Mouse (Mus musculus) forebrain, embryonic 16.5 days (tissue): ENCODE results near the gene 1700001O22Rik. TPM values are rescaled to one million over a fixed set of nuclear protein-coding genes. Genes with fewer than 3 reads are reported as not detected.
A peak's percentile ranks its signal among the peaks of the same experiment; 100 is the strongest.

Experiments used
- ATAC-seq: fragments of 200-750 bp; cut with Nextera tagmentation; 2 replicates; pipeline ENCODE4 v1.8.0; 2017; ENCODE audit warnings: mild to moderate bottlenecking, moderate library complexity
- H3K27ac ChIP-seq: fragments of 300-500 bp; sonication (generic); 2 replicates; pipeline ENCODE4 v1.5.1; 2014; ENCODE audit warnings: low read length, control low read depth
- H3K27me3 ChIP-seq: fragments of 300-500 bp; sonication (generic); replicated peaks from 2 replicates; pipeline ENCODE4 v1.6.1; 2014; ENCODE audit warnings: low read length; ENCODE audit not compliant: control insufficient read depth, insufficient read depth
- H3K36me3 ChIP-seq: fragments of 300-500 bp; sonication (generic); 2 replicates; pipeline ENCODE4 v1.6.1; 2014; ENCODE audit not compliant: control insufficient read depth, insufficient read depth
- H3K4me1 ChIP-seq: fragments of 300-500 bp; sonication (generic); replicated peaks from 2 replicates; pipeline ENCODE4 v1.6.1; 2014; ENCODE audit warnings: low read length; ENCODE audit not compliant: control insufficient read depth, insufficient read depth
- H3K4me2 ChIP-seq: fragments of 300-500 bp; sonication (generic); 2 replicates; pipeline ENCODE4 v1.6.1; 2014; ENCODE audit warnings: mild to moderate bottlenecking, low read length, control low read depth
- H3K4me3 ChIP-seq: fragments of 300-500 bp; sonication (generic); replicated peaks from 2 replicates; pipeline ENCODE4 v1.5.1; 2014; ENCODE audit warnings: mild to moderate bottlenecking, low read length, control low read depth
- H3K9ac ChIP-seq: fragments of 300-500 bp; sonication (generic); replicated peaks from 2 replicates; pipeline ENCODE4 v1.6.1; 2014; ENCODE audit warnings: low read depth, low read length, control low read depth
- H3K9me3 ChIP-seq: fragments of 300-500 bp; sonication (generic); 2 replicates; pipeline ENCODE4 v1.6.1; 2016; ENCODE audit warnings: low read length; ENCODE audit not compliant: control insufficient read depth
- WGBS: fragments of 180-500 bp; shearing (Covaris S2); extraction: QIAGEN DNeasy Blood & Tissue Kit; methylation state at CpG from one replicate; pipeline ENCODE4 v1.1.7; 2014; 5-methylcytosine and 5-hydroxymethylcytosine counted together
- polyA plus RNA-seq: library from polyadenylated mRNA; unstranded; fragments of >200 nt; fragmentation: Nextera tagmentation; extraction: Ambion mirVana; gene quantifications from 2 replicates; pipeline ENCODE4 v1.2.1, GENCODE M21; 2015

The 1700001O22Rik gene
- polyA plus RNA-seq, 1 experiment from 2014 or later, result 2.1 TPM

DNA sequence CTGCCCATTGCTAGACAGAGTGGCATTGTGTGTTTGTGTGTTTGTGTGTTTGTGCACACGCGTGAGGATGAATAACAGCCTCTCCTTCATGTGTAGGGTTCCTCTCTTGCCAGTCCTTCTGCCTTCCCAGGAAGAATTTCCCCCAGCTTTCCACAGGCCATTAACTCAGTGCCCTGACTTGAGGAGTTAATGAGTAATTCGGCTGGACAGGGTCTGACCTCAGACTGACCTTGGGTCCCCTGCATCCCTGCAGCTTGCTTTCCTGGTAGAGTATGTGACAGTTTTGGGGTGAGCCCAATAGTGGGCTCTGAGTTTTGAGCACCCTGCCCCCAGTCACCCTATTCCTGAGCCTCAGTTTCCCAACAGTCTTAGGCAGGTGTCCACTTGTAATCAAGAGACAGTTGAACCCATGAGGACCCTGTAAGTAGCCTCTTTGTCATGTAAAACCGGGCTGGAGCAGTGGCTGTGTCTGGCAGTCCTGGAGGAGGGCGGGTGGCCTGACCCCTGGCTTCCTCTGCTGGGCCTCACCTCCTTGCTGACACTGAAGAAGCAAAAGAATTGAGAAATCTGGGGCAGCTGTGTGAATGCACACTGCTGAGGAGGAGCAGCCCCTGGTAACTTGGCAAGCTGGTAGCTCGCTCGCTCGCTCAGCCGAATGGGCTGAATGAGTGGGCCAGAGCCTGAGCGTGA is 43.5 kb downstream of the 1700001O22Rik start:
- Histone ChIP-seq H3K4me3 (no peak overlapping the region), H3K27ac (no peak overlapping the region), H3K27me3 (no peaks in the 10 kb centered on the region), H3K4me1 (peaks cover 13% of the 10 kb centered on the region), H3K9me3 (peaks cover 14% of the 10 kb centered on the region), H3K9ac (no peak overlapping the region), H3K36me3 (no peaks in the 10 kb centered on the region), H3K4me2 (no peak overlapping the region)
- no peak for ATAC-seq
- WGBS, result 45% methylated on average over 10 of the region's 10 CpGs

GRCm38 (mm10) chr2:30759442-30759841 is 44.0 kb downstream of the 1700001O22Rik start:
- Histone ChIP-seq H3K4me2 (no peak overlapping the region), H3K27ac (no peak overlapping the region), H3K9ac (no peak overlapping the region), H3K36me3 (no peaks in the 10 kb centered on the region), H3K4me3 (no peak overlapping the region), H3K27me3 (no peaks in the 10 kb centered on the region), H3K4me1 (peaks cover 13% of the 10 kb centered on the region), H3K9me3 (peaks cover 14% of the 10 kb centered on the region)
- 83% methylated on average over 4 of the region's 4 CpGs for WGBS
- ATAC-seq, result no peak

DNA sequence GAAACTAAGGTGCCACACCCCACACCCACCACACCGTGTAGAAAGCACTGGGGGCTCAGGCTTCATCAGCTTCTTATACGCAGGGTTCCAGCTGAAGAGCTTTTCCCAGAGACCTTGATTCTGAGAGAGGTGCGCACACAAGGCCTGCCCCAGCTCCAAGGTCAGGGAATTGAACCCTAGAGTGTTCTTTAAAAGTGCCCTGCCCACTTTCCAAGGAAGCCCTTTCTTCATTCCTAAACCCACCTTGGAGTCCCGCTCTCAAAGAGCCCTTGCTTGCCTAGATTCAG is 44.4 kb downstream of the 1700001O22Rik start:
- H3K4me2 ChIP-seq, result no peak overlapping the region
- no peak overlapping the region for H3K4me3 ChIP-seq
- peaks cover 13% of the 10 kb centered on the region for H3K4me1 ChIP-seq
- H3K27ac ChIP-seq, result 0 out of 2 replicates have a peak overlapping the region, but pooled peaks have one; percentile 20
- H3K9ac ChIP-seq, result no peak overlapping the region
- no peaks in the 10 kb centered on the region for H3K27me3 ChIP-seq
- WGBS, result 49% methylated on average over 4 of the region's 4 CpGs
- 0 out of 2 replicates have a peak, but pooled peaks have one; percentile 6 for ATAC-seq
- H3K9me3 ChIP-seq, result peaks cover 14% of the 10 kb centered on the region
- H3K36me3 ChIP-seq, result no peaks in the 10 kb centered on the region

- ATAC-seq, result peak; percentile 79
- Histone ChIP-seq H3K9me3 (peaks cover 14% of the 10 kb centered on the region), H3K4me2 (no peak overlapping the region), H3K36me3 (no peaks in the 10 kb centered on the region), H3K4me1 (peaks cover 13% of the 10 kb centered on the region), H3K27ac (peak overlapping the region; percentile 54), H3K9ac (0 out of 2 replicates have a peak overlapping the region, but pooled peaks have one; percentile 19), H3K4me3 (no peak overlapping the region), H3K27me3 (no peaks in the 10 kb centered on the region)
- WGBS, result 1% methylated on average over 17 of the region's 17 CpGs
Observed at GRCm38 (mm10) chr2:30758341-30759087, 44.9 kb downstream of the 1700001O22Rik start.

DNA sequence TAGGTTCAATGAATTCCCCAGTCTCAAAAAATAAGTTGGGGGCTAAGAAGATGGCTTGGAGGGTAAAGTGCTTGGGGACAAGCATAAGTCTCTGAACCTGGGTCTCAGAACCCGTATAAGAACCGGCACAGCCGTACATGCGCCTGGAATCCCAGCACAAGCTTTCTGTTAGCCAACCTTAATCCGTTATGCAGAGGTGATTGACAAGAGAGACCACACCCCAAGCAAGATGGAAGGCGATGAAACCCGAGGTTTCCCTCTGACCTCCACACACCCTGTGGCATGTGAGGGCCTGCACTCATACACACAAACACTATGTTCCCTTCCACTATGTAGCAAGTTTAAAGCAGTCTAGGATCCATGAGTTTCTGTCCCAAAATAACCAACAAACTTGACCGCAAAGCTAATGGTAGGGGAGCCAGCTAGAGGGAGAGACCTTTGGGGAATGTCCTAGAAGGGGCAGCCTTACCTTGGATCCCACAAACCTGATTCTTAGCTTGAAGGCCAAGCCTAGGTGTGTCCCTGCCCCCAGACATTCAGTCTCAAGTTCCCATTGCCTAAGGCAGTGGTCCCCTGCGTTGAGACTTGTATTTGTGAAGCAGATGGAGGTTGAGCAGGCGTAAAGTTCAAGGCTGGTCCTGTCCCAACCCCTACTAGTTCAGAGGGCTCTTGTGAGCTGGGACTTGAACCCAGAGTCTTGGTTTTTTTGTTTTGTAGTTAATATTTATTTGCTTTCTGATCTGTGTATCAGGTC is 46.3 kb downstream of the 1700001O22Rik start:
- no peak overlapping the region for H3K27ac ChIP-seq

DNA sequence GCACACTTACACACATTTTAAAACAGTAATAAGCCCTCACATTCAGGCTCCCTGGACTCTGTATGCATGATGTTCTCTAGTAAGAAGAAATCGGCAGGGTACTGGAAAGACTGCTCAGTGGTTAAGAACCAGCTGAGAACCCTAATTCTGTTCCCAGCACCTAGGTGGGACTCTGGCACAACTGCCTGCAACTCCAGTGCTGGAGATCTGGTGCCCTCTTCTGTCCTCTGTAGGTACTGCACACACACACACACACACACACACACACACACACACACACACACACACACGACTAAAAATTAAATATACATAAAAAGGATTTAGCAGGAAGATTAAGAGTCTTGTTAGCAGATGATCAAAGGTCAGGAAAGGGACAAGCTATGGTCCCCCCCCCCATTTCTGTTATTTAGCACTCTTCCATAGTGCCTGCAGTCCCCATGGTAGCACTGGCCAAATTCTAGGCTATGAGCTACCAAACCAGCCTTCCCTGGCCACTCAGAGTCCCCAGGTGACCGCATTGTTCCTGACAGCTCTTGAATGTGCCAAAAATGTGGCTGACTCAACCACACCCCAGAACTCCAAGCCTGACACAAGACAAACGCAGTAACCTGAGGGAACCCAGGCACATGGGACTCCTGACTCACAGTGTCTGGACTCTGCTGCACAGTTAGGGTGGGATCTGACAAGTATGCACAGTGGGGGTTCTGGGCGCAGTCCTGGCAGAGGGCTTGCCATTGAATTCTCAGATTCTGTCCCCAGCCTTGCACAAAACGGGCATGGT is 47.3 kb downstream of the 1700001O22Rik start:
- no peaks in the 10 kb centered on the region for H3K36me3 ChIP-seq
- no peak overlapping the region for H3K27ac ChIP-seq
- H3K9ac ChIP-seq, result no peak overlapping the region
- WGBS, result 93% methylated on average over 6 of the region's 6 CpGs
- no peak overlapping the region for H3K4me2 ChIP-seq
- no peak for ATAC-seq
- no peaks in the 10 kb centered on the region for H3K27me3 ChIP-seq
- H3K4me1 ChIP-seq, result peaks cover 13% of the 10 kb centered on the region
- H3K4me3 ChIP-seq, result no peak overlapping the region
- peaks cover 8% of the 10 kb centered on the region; the same call in 1 of the 2 replicates for H3K9me3 ChIP-seq

More for the DNA sequence above, 46.3 kb downstream of the 1700001O22Rik start:
- H3K27me3 ChIP-seq, result no peaks in the 10 kb centered on the region
- no peaks in the 10 kb centered on the region for H3K36me3 ChIP-seq
- 91% methylated on average over 10 of the region's 10 CpGs for WGBS
- peaks cover 13% of the 10 kb centered on the region for H3K4me1 ChIP-seq
- no peak for ATAC-seq
- H3K4me2 ChIP-seq, result no peak overlapping the region
- no peak overlapping the region for H3K4me3 ChIP-seq
- H3K9me3 ChIP-seq, result peaks cover 8% of the 10 kb centered on the region; the same call in 1 of the 2 replicates
- no peak overlapping the region for H3K9ac ChIP-seq

GRCm38 (mm10) chr2:30754831-30755230 is 48.6 kb downstream of the 1700001O22Rik start:
- H3K27ac ChIP-seq, result no peak overlapping the region
- H3K27me3 ChIP-seq, result no peaks in the 10 kb centered on the region
- H3K9me3 ChIP-seq, result peaks cover 8% of the 10 kb centered on the region; the same call in 1 of the 2 replicates
- H3K4me1 ChIP-seq, result peaks cover 9% of the 10 kb centered on the region
- ATAC-seq, result no peak
- no peak overlapping the region for H3K9ac ChIP-seq
- no peaks in the 10 kb centered on the region for H3K36me3 ChIP-seq
- H3K4me2 ChIP-seq, result no peak overlapping the region
- 88% methylated on average over 3 of the region's 3 CpGs for WGBS
- no peak overlapping the region for H3K4me3 ChIP-seq

GRCm38 (mm10) chr2:30753219-30753618 is 50.2 kb downstream of the 1700001O22Rik start:
- H3K27ac ChIP-seq, result no peak overlapping the region
- no peaks in the 10 kb centered on the region for H3K27me3 ChIP-seq
- H3K36me3 ChIP-seq, result no peaks in the 10 kb centered on the region
- ATAC-seq, result no peak
- H3K4me1 ChIP-seq, result peaks cover 3% of the 10 kb centered on the region; the same call in 1 of the 2 replicates
- peaks cover 8% of the 10 kb centered on the region; the same call in 1 of the 2 replicates for H3K9me3 ChIP-seq
- H3K4me3 ChIP-seq, result no peak overlapping the region
- no peak overlapping the region for H3K9ac ChIP-seq
- 25% methylated on average over 18 of the region's 18 CpGs for WGBS
- H3K4me2 ChIP-seq, result no peak overlapping the region
